Mouse (Mus musculus): ENCODE data around the gene Rock2. TPM values are rescaled to one million over a fixed set of nuclear protein-coding genes. Genes with fewer than 3 reads are reported as not detected.

Gene Rock2
- total and polyA plus RNA-seq, 2 experiments, result 1.7 to 14.5 TPM

DNA sequence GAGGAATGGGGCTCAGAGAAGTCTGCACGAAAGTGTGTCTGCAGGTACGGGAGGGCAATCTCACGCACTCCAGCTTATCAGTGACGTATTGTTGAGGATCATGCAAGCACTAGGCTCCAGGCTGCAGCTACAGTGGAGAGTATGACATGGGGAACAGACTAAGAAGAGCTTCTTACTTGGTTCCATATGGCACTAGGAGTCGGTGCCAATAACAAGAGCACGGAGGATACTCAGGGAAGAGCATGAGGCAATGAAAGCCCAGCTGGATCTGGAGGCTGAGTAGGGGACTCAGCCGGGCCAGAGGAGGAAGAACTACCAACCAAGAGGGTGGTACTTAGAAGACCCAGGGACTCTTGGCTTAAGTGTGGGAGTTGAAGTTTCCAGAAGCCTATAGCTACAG, 21.1 kb upstream of the Rock2 start:
- Histone ChIP-seq H3K27me3 (ENCODE audit: control insufficient read depth, insufficient read depth, low read length) (no peaks in the 10 kb centered on the region), H3K79me2 (ENCODE audit: control insufficient read depth, insufficient read depth, low read length) (no peaks in the 10 kb centered on the region), H3K4me3 (ENCODE audit: insufficient read depth, low read depth, low read length) (no peak overlapping the region), H3K27ac (replicated peaks; ENCODE audit: insufficient read depth, low read depth, low read length) (peak overlapping the region; percentile 76), H3K36me3 (ENCODE audit: control insufficient read depth, insufficient read depth, low read length) (no peaks in the 10 kb centered on the region), H3K4me1 (ENCODE audit: control insufficient read depth, insufficient read depth, low read length) (peaks cover 44% of the 10 kb centered on the region), H3K9ac (ENCODE audit: low read depth, low read length) (no peak overlapping the region)
- WGBS, result 85% methylated on average over 7 of the region's 7 CpGs
- DNase-seq (ENCODE audit: extremely low read depth, low read depth, low spot score), result no peak
- no peak for TF ChIP-seq POLR2A (IDR thresholded peaks at IDR 0.05; ENCODE audit: extremely low read depth, insufficient read depth, low read length)
- TF ChIP-seq CTCF (IDR thresholded peaks at IDR 0.05; ENCODE audit: low read depth, low read length), result no peak

DNA sequence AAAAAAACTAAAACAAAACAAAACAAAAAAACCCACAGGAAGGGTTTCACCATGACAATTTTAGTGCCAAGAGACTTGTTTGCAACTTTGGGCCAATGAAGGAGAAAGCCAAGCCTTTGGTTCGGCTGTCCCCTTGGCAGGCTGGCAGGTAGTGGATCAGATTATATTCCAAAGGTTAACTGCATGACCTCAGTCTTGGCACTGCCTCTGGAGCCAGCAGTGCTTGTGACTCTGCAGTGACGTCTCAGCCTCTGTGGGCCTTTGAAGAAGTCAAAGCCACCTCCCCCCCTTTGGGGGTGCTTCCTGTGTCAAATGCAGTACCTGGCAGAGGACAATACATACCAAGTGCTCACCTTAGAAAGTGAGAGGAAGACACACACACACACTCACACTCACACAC, 20.6 kb upstream of the Rock2 start:
- no peaks in the 10 kb centered on the region for H3K36me3 ChIP-seq (ENCODE audit: control insufficient read depth, insufficient read depth, low read length)
- H3K27ac ChIP-seq (replicated peaks; ENCODE audit: insufficient read depth, low read depth, low read length), result peak overlapping the region; percentile 78
- no peak for TF ChIP-seq POLR2A (IDR thresholded peaks at IDR 0.05; ENCODE audit: extremely low read depth, insufficient read depth, low read length)
- no peak for TF ChIP-seq CTCF (IDR thresholded peaks at IDR 0.05; ENCODE audit: low read depth, low read length)
- no peaks in the 10 kb centered on the region for H3K27me3 ChIP-seq (ENCODE audit: control insufficient read depth, insufficient read depth, low read length)
- H3K79me2 ChIP-seq (ENCODE audit: control insufficient read depth, insufficient read depth, low read length), result no peaks in the 10 kb centered on the region
- 19% methylated on average over 2 of the region's 2 CpGs for WGBS
- H3K4me1 ChIP-seq (ENCODE audit: control insufficient read depth, insufficient read depth, low read length), result peaks cover 42% of the 10 kb centered on the region
- H3K4me3 ChIP-seq (ENCODE audit: insufficient read depth, low read depth, low read length), result no peak overlapping the region
- DNase-seq (ENCODE audit: extremely low read depth, low read depth, low spot score), result peak; percentile 98
- no peak overlapping the region for H3K9ac ChIP-seq (ENCODE audit: low read depth, low read length)

GRCm38 (mm10) chr12:16875269-16875668, 19.4 kb upstream of the Rock2 start:
- H3K36me3 ChIP-seq (ENCODE audit: control insufficient read depth, insufficient read depth, low read length), result no peaks in the 10 kb centered on the region
- H3K9ac ChIP-seq (ENCODE audit: low read depth, low read length), result no peak overlapping the region
- no peak overlapping the region for H3K4me3 ChIP-seq (ENCODE audit: insufficient read depth, low read depth, low read length)
- WGBS, result 16% methylated on average over 4 of the region's 4 CpGs
- H3K4me1 ChIP-seq (ENCODE audit: control insufficient read depth, insufficient read depth, low read length), result peaks cover 34% of the 10 kb centered on the region
- peak; percentile 74 for DNase-seq (ENCODE audit: extremely low read depth, low read depth, low spot score)
- H3K79me2 ChIP-seq (ENCODE audit: control insufficient read depth, insufficient read depth, low read length), result no peaks in the 10 kb centered on the region
- TF ChIP-seq POLR2A (IDR thresholded peaks at IDR 0.05; ENCODE audit: extremely low read depth, insufficient read depth, low read length) (no peak), CTCF (IDR thresholded peaks at IDR 0.05; ENCODE audit: low read depth, low read length) (no peak)
- peak overlapping the region; percentile 78; the same call in 1 of the 2 replicates for H3K27ac ChIP-seq (replicated peaks; ENCODE audit: insufficient read depth, low read depth, low read length)
- no peaks in the 10 kb centered on the region for H3K27me3 ChIP-seq (ENCODE audit: control insufficient read depth, insufficient read depth, low read length)

DNA sequence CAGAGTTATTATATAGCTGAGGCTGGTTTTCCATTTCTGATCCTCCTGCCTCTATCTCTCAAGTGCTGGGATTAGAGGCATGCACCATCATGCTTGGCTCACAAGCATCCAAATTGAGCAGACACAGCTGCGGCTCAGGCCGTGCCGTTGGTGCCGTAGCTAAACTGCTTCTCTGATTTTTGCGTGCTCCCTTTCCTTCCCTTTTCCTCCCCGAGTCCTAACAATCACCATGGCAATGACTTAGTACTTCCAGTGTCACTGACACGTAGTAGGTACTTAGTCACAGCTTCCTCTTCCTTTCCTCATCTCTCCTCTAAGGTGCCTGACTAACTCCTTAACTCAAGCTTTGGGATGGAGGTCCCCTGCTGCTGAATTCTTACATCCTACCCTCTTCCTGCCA, 19.0 kb upstream of the Rock2 start:
- no peak for TF ChIP-seq POLR2A (IDR thresholded peaks at IDR 0.05; ENCODE audit: extremely low read depth, insufficient read depth, low read length)
- no peak for TF ChIP-seq CTCF (IDR thresholded peaks at IDR 0.05; ENCODE audit: low read depth, low read length)
- Histone ChIP-seq H3K9ac (ENCODE audit: low read depth, low read length) (no peak overlapping the region), H3K4me3 (ENCODE audit: insufficient read depth, low read depth, low read length) (no peak overlapping the region), H3K79me2 (ENCODE audit: control insufficient read depth, insufficient read depth, low read length) (no peaks in the 10 kb centered on the region), H3K36me3 (ENCODE audit: control insufficient read depth, insufficient read depth, low read length) (no peaks in the 10 kb centered on the region), H3K27ac (replicated peaks; ENCODE audit: insufficient read depth, low read depth, low read length) (no peak overlapping the region), H3K4me1 (ENCODE audit: control insufficient read depth, insufficient read depth, low read length) (peaks cover 30% of the 10 kb centered on the region), H3K27me3 (ENCODE audit: control insufficient read depth, insufficient read depth, low read length) (no peaks in the 10 kb centered on the region)
- DNase-seq (ENCODE audit: extremely low read depth, low read depth, low spot score), result no peak
- WGBS, result 72% methylated on average over 7 of the region's 7 CpGs

DNA sequence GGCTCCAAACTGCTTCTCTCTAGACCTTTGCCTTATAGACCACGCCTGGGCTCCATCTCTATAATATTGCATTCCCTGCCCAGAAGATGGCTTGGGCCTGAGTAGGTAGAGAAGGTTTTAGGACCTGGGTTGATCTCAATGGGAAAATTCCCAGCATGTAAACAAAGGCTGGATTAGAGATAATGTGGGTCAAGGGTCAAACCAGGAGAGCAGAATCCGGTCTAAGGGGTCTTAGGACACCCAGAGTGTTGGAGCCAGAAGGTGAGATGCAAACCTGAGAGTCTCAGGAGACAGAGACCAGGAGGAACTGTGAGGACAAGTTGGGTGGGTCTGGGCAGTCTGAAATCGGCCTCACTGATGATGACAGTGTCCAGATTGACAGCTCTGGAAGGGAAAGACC, 18.0 kb upstream of the Rock2 start:
- DNase-seq (ENCODE audit: extremely low read depth, low read depth, low spot score), result peak; percentile 54
- H3K36me3 ChIP-seq (ENCODE audit: control insufficient read depth, insufficient read depth, low read length), result no peaks in the 10 kb centered on the region
- H3K27me3 ChIP-seq (ENCODE audit: control insufficient read depth, insufficient read depth, low read length), result no peaks in the 10 kb centered on the region
- peak overlapping the region; percentile 52 for H3K27ac ChIP-seq (replicated peaks; ENCODE audit: insufficient read depth, low read depth, low read length)
- H3K4me3 ChIP-seq (ENCODE audit: insufficient read depth, low read depth, low read length), result no peak overlapping the region
- H3K79me2 ChIP-seq (ENCODE audit: control insufficient read depth, insufficient read depth, low read length), result no peaks in the 10 kb centered on the region
- no peak overlapping the region for H3K9ac ChIP-seq (ENCODE audit: low read depth, low read length)
- whole genome bisulfite sequencing, result 38% methylated on average over 3 of the region's 3 CpGs
- peaks cover 30% of the 10 kb centered on the region for H3K4me1 ChIP-seq (ENCODE audit: control insufficient read depth, insufficient read depth, low read length)
- TF ChIP-seq CTCF (IDR thresholded peaks at IDR 0.05; ENCODE audit: low read depth, low read length), result no peak
- TF ChIP-seq POLR2A (IDR thresholded peaks at IDR 0.05; ENCODE audit: extremely low read depth, insufficient read depth, low read length), result no peak

GRCm38 (mm10) chr12:16877141-16877540, 17.6 kb upstream of the Rock2 start:
- DNase-seq (ENCODE audit: extremely low read depth, low read depth, low spot score), result peak; percentile 56
- no peaks in the 10 kb centered on the region for H3K27me3 ChIP-seq (ENCODE audit: control insufficient read depth, insufficient read depth, low read length)
- H3K27ac ChIP-seq (replicated peaks; ENCODE audit: insufficient read depth, low read depth, low read length), result peak overlapping the region; percentile 52
- 16% methylated on average over 5 of the region's 5 CpGs for WGBS
- H3K79me2 ChIP-seq (ENCODE audit: control insufficient read depth, insufficient read depth, low read length), result no peaks in the 10 kb centered on the region
- H3K9ac ChIP-seq (ENCODE audit: low read depth, low read length), result peak overlapping the region; percentile 1; the same call in 1 of the 2 replicates
- H3K4me3 ChIP-seq (ENCODE audit: insufficient read depth, low read depth, low read length), result no peak overlapping the region
- no peaks in the 10 kb centered on the region for H3K36me3 ChIP-seq (ENCODE audit: control insufficient read depth, insufficient read depth, low read length)
- TF ChIP-seq POLR2A (IDR thresholded peaks at IDR 0.05; ENCODE audit: extremely low read depth, insufficient read depth, low read length) (no peak), CTCF (IDR thresholded peaks at IDR 0.05; ENCODE audit: low read depth, low read length) (no peak)
- H3K4me1 ChIP-seq (ENCODE audit: control insufficient read depth, insufficient read depth, low read length), result peaks cover 30% of the 10 kb centered on the region

Data from liver, adult 2 months (tissue).